Mouse (Mus musculus) hindbrain, postnatal 0 days (tissue): ENCODE results near the gene Catsper3. TPM values are rescaled to one million over a fixed set of nuclear protein-coding genes. Genes with fewer than 3 reads are reported as not detected.

Source experiments
- ATAC-seq: fragments of 200-750 bp; cut with Nextera tagmentation; 2 replicates; pipeline ENCODE4 v1.8.0; 2017; ENCODE audit warnings: mild to moderate bottlenecking, moderate TSS enrichment, moderate library complexity
- DNase-seq: peaks from one replicate; pipeline ENCODE4 v3.0.0-alpha.2; 2015; ENCODE audit warnings: low spot score
- H3K27ac ChIP-seq: fragments of 300-500 bp; sonication (generic); 2 replicates; pipeline ENCODE4 v1.5.1; 2014; ENCODE audit warnings: mild to moderate bottlenecking
- H3K27me3 ChIP-seq: fragments of 300-500 bp; sonication (generic); 2 replicates; pipeline ENCODE4 v1.6.1; 2014; ENCODE audit warnings: low read length, mixed read lengths; ENCODE audit not compliant: insufficient read depth
- H3K36me3 ChIP-seq: fragments of 300-500 bp; sonication (generic); 2 replicates; pipeline ENCODE4 v1.6.1; 2014; ENCODE audit warnings: low read length, mixed read lengths; ENCODE audit not compliant: insufficient read depth
- H3K4me1 ChIP-seq: fragments of 300-500 bp; sonication (generic); 2 replicates; pipeline ENCODE4 v1.6.1; 2014; ENCODE audit warnings: antibody characterized with exemption, low read length, mixed read lengths; ENCODE audit not compliant: insufficient read depth
- H3K4me2 ChIP-seq: fragments of 300-500 bp; sonication (generic); 2 replicates; pipeline ENCODE4 v1.6.1; 2014; ENCODE audit warnings: low read depth, mild to moderate bottlenecking, low read length, moderate library complexity, mixed read lengths
- H3K4me3 ChIP-seq: fragments of 300-500 bp; sonication (generic); 2 replicates; pipeline ENCODE4 v1.5.1; 2014; ENCODE audit warnings: low read length
- H3K9ac ChIP-seq: fragments of 300-500 bp; sonication (generic); replicated peaks from 2 replicates; pipeline ENCODE4 v1.6.1; 2014; ENCODE audit warnings: mild to moderate bottlenecking, low read length, moderate library complexity, mixed read lengths
- H3K9me3 ChIP-seq: fragments of 300-500 bp; sonication (generic); 2 replicates; pipeline ENCODE4 v1.6.1; 2016; ENCODE audit warnings: low read length, mixed read lengths
- CTCF ChIP-seq: IDR thresholded peaks from 2 replicates; pipeline ENCODE4 v1.5.1; 2016; ENCODE audit warnings: antibody characterized with exemption, control low read depth, low read depth
- WGBS: fragments of 180-500 bp; shearing (Covaris S2); extraction: QIAGEN DNeasy Blood & Tissue Kit; methylation state at CpG from one replicate; pipeline ENCODE4 v1.1.7; 2014; 5-methylcytosine and 5-hydroxymethylcytosine counted together
- polyA plus RNA-seq: library from polyadenylated mRNA; unstranded; fragments of >200 nt; fragmentation: Nextera tagmentation; extraction: Ambion mirVana; gene quantifications from 2 replicates; pipeline ENCODE4 v1.2.1, GENCODE M21; 2015
- total RNA-seq: library from RNA; depleted of rRNA; stranded (reverse); fragments of >200 nt; gene quantifications from 2 replicates; pipeline ENCODE4 v1.2.3, GENCODE M21; 2014; rRNA removed

Gene Catsper3
- total and polyA plus RNA-seq, 2 experiments from 2014 or later: 0.43 TPM; not detected in 1

GRCm38 (mm10) chr13:55848604-55849190 lies 64.3 kb downstream of the Catsper3 start:
- no peaks in the 10 kb centered on the region for H3K9me3 ChIP-seq
- TF ChIP-seq CTCF: no peak
- H3K27me3 ChIP-seq: 0 out of 2 replicates have a peak, but pooled peaks cover 6% of the 10 kb centered on the region
- no peak for ATAC-seq
- no peak overlapping the region for H3K9ac ChIP-seq
- WGBS: 70% methylated on average over 13 of the region's 13 CpGs
- H3K4me3 ChIP-seq: no peak overlapping the region
- H3K4me2 ChIP-seq: no peak overlapping the region
- no peak for DNase-seq
- no peaks in the 10 kb centered on the region for H3K36me3 ChIP-seq
- no peaks in the 10 kb centered on the region for H3K4me1 ChIP-seq
- H3K27ac ChIP-seq: no peak overlapping the region

GRCm38 (mm10) chr13:55850726-55851125 lies 66.4 kb downstream of the Catsper3 start:
- no peak overlapping the region for H3K4me3 ChIP-seq
- no peaks in the 10 kb centered on the region for H3K9me3 ChIP-seq
- H3K36me3 ChIP-seq: no peaks in the 10 kb centered on the region
- ATAC-seq (no peak), DNase-seq (no peak)
- no peaks in the 10 kb centered on the region for H3K4me1 ChIP-seq
- no peak overlapping the region for H3K4me2 ChIP-seq
- 0 out of 2 replicates have a peak, but pooled peaks cover 6% of the 10 kb centered on the region for H3K27me3 ChIP-seq
- H3K27ac ChIP-seq: no peak overlapping the region
- no peak for TF ChIP-seq CTCF
- no peak overlapping the region for H3K9ac ChIP-seq
- 70% methylated on average over 5 of the region's 5 CpGs for WGBS

GRCm38 (mm10) chr13:55852205-55852604 lies 67.8 kb downstream of the Catsper3 start:
- no peak overlapping the region for H3K4me3 ChIP-seq
- H3K27ac ChIP-seq: no peak overlapping the region
- no peaks in the 10 kb centered on the region for H3K4me1 ChIP-seq
- TF ChIP-seq CTCF: no peak
- DNase-seq (no peak), ATAC-seq (no peak)
- H3K27me3 ChIP-seq: 0 out of 2 replicates have a peak, but pooled peaks cover 6% of the 10 kb centered on the region
- 84% methylated on average over 3 of the region's 3 CpGs for WGBS
- no peaks in the 10 kb centered on the region for H3K36me3 ChIP-seq
- H3K4me2 ChIP-seq: no peak overlapping the region
- no peak overlapping the region for H3K9ac ChIP-seq
- H3K9me3 ChIP-seq: no peaks in the 10 kb centered on the region

- no peak overlapping the region for H3K4me3 ChIP-seq
- H3K9ac ChIP-seq: no peak overlapping the region
- 0 out of 2 replicates have a peak, but pooled peaks cover 2% of the 10 kb centered on the region for H3K27me3 ChIP-seq
- no peak for TF ChIP-seq CTCF
- no peaks in the 10 kb centered on the region for H3K9me3 ChIP-seq
- H3K36me3 ChIP-seq: no peaks in the 10 kb centered on the region
- ATAC-seq: no peak
- WGBS: 62% methylated on average over 7 of the region's 7 CpGs
- no peaks in the 10 kb centered on the region for H3K4me1 ChIP-seq
- no peak for DNase-seq
- no peak overlapping the region for H3K27ac ChIP-seq
- no peak overlapping the region for H3K4me2 ChIP-seq
Measured at GRCm38 (mm10) chr13:55855793-55856192, 71.4 kb downstream of the Catsper3 start.

- ATAC-seq: no peak
- no peak overlapping the region for H3K4me3 ChIP-seq
- H3K4me1 ChIP-seq: no peaks in the 10 kb centered on the region
- 0 out of 2 replicates have a peak, but pooled peaks cover 2% of the 10 kb centered on the region for H3K27me3 ChIP-seq
- H3K4me2 ChIP-seq: no peak overlapping the region
- H3K36me3 ChIP-seq: no peaks in the 10 kb centered on the region
- no peak for DNase-seq
- no peak overlapping the region for H3K27ac ChIP-seq
- no peaks in the 10 kb centered on the region for H3K9me3 ChIP-seq
- no peak for TF ChIP-seq CTCF
- 92% methylated on average over 5 of the region's 5 CpGs for WGBS
- no peak overlapping the region for H3K9ac ChIP-seq
Measured at GRCm38 (mm10) chr13:55858463-55858862, 74.1 kb downstream of the Catsper3 start.

Other genes with a start within 250 kb of the Catsper3 start
- 48.6 and 53.4 TPM in 2 replicates for gene Ddx41, start 247.9 kb upstream of the Catsper3 start, total RNA-seq
- gene Ddx41, start 247.9 kb upstream of the Catsper3 start, polyA plus RNA-seq: 44.4 and 47.2 TPM in 2 replicates
- gene Fam193b, start 213.4 kb upstream of the Catsper3 start, total RNA-seq: 60.2 and 87.5 TPM in 2 replicates
- gene Fam193b, start 213.4 kb upstream of the Catsper3 start, polyA plus RNA-seq: 38.8 and 38.9 TPM in 2 replicates
- gene Tmed9, start 210.8 kb upstream of the Catsper3 start, total RNA-seq: 59.3 and 66.7 TPM in 2 replicates
- 105 and 117 TPM in 2 replicates for gene Tmed9, start 210.8 kb upstream of the Catsper3 start, polyA plus RNA-seq
- 66.7 and 66.8 TPM in 2 replicates for gene B4galt7, start 184.7 kb upstream of the Catsper3 start, total RNA-seq
- gene B4galt7, start 184.7 kb upstream of the Catsper3 start, polyA plus RNA-seq: 42.9 and 44.0 TPM in 2 replicates
- 70.3 and 76.2 TPM in 2 replicates for gene Caml, start 161.6 kb upstream of the Catsper3 start, total RNA-seq
- gene Caml, start 161.6 kb upstream of the Catsper3 start, polyA plus RNA-seq: 105 and 115 TPM in 2 replicates
- 17.9 and 18.7 TPM in 2 replicates for gene Ddx46, start 149.5 kb upstream of the Catsper3 start, total RNA-seq
- gene Ddx46, start 149.5 kb upstream of the Catsper3 start, polyA plus RNA-seq: 19.9 and 23.4 TPM in 2 replicates
- 132 and 145 TPM in 2 replicates for gene B230219D22Rik, start 91.4 kb upstream of the Catsper3 start, total RNA-seq
- 51.7 and 55.0 TPM in 2 replicates for gene B230219D22Rik, start 91.4 kb upstream of the Catsper3 start, polyA plus RNA-seq
- gene Txndc15, start 69.9 kb upstream of the Catsper3 start, total RNA-seq: 111 and 113 TPM in 2 replicates
- 129 TPM in 2 replicates for gene Txndc15, start 69.9 kb upstream of the Catsper3 start, polyA plus RNA-seq
- 4.9 and 11.0 TPM in 2 replicates for gene Pcbd2, start 57.2 kb upstream of the Catsper3 start, total RNA-seq
- 32.1 and 35.6 TPM in 2 replicates for gene Pcbd2, start 57.2 kb upstream of the Catsper3 start, polyA plus RNA-seq
- 0.63 TPM in 1 of 2 replicates, not detected in the other for gene Pitx1, start 51.6 kb downstream of the Catsper3 start, total RNA-seq
- gene Pitx1, start 51.6 kb downstream of the Catsper3 start, polyA plus RNA-seq: not detected in 2 replicates